Mouse (Mus musculus) liver, embryonic 12.5 days (tissue): Measurements from ENCODE around the gene Kif19a. TPM values are rescaled to one million over a fixed set of nuclear protein-coding genes. Genes with fewer than 3 reads are reported as not detected.

Experiments used
- ATAC-seq: fragments of 200-750 bp; cut with Nextera tagmentation; 2 replicates; pipeline ENCODE4 v1.8.0; 2017; ENCODE audit warnings: moderate number of reproducible peaks, mild to moderate bottlenecking, moderate library complexity
- H3K27ac ChIP-seq: fragments of 300-500 bp; sonication (generic); 2 replicates; pipeline ENCODE4 v1.5.1; 2016; ENCODE audit warnings: mild to moderate bottlenecking
- H3K27me3 ChIP-seq: fragments of 300-500 bp; sonication (generic); replicated peaks from 2 replicates; pipeline ENCODE4 v1.6.1; 2016; ENCODE audit warnings: mild to moderate bottlenecking, moderate library complexity
- H3K36me3 ChIP-seq: fragments of 300-500 bp; sonication (generic); 2 replicates; pipeline ENCODE4 v1.6.1; 2016; ENCODE audit warnings: mild to moderate bottlenecking, moderate library complexity
- H3K4me1 ChIP-seq: fragments of 300-500 bp; sonication (generic); 2 replicates; pipeline ENCODE4 v1.6.1; 2016
- H3K4me2 ChIP-seq: fragments of 300-500 bp; sonication (generic); 2 replicates; pipeline ENCODE4 v1.6.1; 2016; ENCODE audit warnings: mild to moderate bottlenecking, moderate library complexity
- H3K4me3 ChIP-seq: fragments of 300-500 bp; sonication (generic); 2 replicates; pipeline ENCODE4 v1.5.1; 2016; ENCODE audit warnings: mild to moderate bottlenecking, moderate library complexity
- H3K9ac ChIP-seq: fragments of 300-500 bp; sonication (generic); 2 replicates; pipeline ENCODE4 v1.6.1; 2016; ENCODE audit warnings: mild to moderate bottlenecking, moderate library complexity
- H3K9me3 ChIP-seq: fragments of 300-500 bp; sonication (generic); replicated peaks from 2 replicates; pipeline ENCODE4 v1.6.1; 2016; ENCODE audit warnings: mild to moderate bottlenecking, moderate library complexity
- WGBS: fragments of 180-500 bp; shearing (Covaris S2); methylation state at CpG from one replicate; pipeline ENCODE4 v1.1.7; 2016; ENCODE audit not compliant: insufficient replicate concordance; 5-methylcytosine and 5-hydroxymethylcytosine counted together
- polyA plus RNA-seq: library from polyadenylated mRNA; unstranded; fragments of >200 nt; fragmentation: Nextera tagmentation; extraction: Ambion mirVana; gene quantifications from 2 replicates; pipeline ENCODE4 v1.2.1, GENCODE M21; 2016

Gene Kif19a
- polyA plus RNA-seq, 1 experiment from 2014 or later, result not detected

DNA sequence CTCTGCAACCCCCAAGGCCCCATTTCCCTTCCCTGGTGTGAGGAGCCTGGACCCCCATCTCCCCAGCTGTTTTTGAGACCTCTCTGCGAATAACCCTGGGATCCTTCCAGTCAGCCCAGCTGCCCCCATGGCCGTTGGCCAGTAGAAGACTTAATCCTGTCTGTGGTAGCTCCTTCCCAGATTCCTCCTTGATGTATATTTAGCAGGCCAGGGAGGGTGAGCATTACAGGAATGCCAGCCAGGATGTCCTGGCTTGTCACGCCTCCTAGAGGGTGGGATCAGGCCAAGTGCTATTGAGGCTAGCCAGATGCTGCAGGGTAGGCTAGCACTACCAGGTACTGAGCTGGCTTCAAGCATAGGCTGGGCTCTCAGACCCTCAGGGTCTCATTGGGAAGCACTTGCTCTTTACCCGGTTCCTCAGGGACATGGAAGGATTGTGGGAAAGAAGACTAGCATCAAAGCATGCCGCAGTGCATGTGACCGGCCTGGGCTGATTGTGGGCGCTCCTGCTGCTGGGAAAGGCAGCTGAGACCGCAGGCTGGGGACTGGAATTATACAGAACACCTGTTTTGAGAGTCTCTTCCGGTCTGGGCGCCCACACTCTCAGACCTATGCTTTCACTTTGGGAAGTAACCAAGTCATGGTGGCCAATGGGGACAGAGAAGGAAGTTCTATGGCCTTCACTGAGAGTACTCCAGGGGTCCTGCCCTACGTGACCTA, 49.8 kb downstream of the Kif19a start:
- Histone ChIP-seq H3K27ac (no peak overlapping the region), H3K4me1 (peaks cover 15% of the 10 kb centered on the region; the same call in 1 of the 2 replicates), H3K4me2 (no peak overlapping the region), H3K36me3 (no peaks in the 10 kb centered on the region), H3K9me3 (no peaks in the 10 kb centered on the region), H3K4me3 (no peak overlapping the region), H3K9ac (no peak overlapping the region), H3K27me3 (no peaks in the 10 kb centered on the region)
- WGBS, result 61% methylated on average over 11 of the region's 11 CpGs
- no peak for ATAC-seq

DNA sequence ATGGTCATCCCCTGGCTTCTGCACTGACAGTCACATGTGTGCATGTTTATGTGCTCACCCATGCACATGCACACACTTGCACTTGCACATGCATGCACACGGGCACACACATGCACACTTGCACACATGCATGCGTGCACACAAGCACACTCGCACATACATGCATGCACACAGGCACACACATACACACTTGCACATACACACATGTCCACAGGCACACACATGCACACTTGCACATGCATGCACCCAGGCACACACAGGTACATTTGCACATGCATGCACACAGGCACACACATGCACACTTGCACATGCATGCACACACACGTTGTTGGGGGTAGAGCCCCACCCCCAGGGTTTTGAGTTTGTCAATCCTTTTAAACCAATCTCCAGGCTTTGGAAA, 51.7 kb downstream of the Kif19a start:
- no peak overlapping the region for H3K4me2 ChIP-seq
- H3K9me3 ChIP-seq, result no peaks in the 10 kb centered on the region
- no peak for ATAC-seq
- H3K9ac ChIP-seq, result no peak overlapping the region
- no peak overlapping the region for H3K27ac ChIP-seq
- H3K4me1 ChIP-seq, result peaks cover 15% of the 10 kb centered on the region; the same call in 1 of the 2 replicates
- WGBS, result 84% methylated on average over 4 of the region's 4 CpGs
- H3K27me3 ChIP-seq, result no peaks in the 10 kb centered on the region
- H3K36me3 ChIP-seq, result no peaks in the 10 kb centered on the region
- no peak overlapping the region for H3K4me3 ChIP-seq

DNA sequence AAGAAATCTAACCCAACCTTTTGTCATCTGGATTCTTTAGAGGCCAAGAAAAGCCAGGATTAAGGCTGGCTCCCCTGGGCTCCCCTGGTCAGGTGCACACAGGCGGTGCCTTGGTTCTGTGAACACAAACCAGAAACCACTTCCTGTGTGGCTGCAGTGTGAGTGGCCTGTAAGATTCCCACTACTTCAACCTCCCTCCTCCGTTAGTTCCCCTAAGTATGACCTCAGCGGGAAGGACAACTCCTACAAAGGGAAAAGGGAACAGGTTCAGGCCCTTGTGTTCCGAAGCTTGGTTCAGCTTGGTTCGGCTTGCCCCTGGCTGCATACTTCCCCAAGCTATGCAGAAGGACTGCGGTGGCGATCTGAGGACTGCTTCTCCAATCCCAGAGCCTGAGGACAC, 53.0 kb downstream of the Kif19a start:
- no peak overlapping the region for H3K9ac ChIP-seq
- H3K27me3 ChIP-seq, result no peaks in the 10 kb centered on the region
- H3K4me1 ChIP-seq, result peaks cover 16% of the 10 kb centered on the region
- H3K27ac ChIP-seq, result no peak overlapping the region
- H3K4me2 ChIP-seq, result no peak overlapping the region
- H3K4me3 ChIP-seq, result no peak overlapping the region
- H3K9me3 ChIP-seq, result no peaks in the 10 kb centered on the region
- no peak for ATAC-seq
- H3K36me3 ChIP-seq, result no peaks in the 10 kb centered on the region
- WGBS, result 49% methylated on average over 7 of the region's 7 CpGs

DNA sequence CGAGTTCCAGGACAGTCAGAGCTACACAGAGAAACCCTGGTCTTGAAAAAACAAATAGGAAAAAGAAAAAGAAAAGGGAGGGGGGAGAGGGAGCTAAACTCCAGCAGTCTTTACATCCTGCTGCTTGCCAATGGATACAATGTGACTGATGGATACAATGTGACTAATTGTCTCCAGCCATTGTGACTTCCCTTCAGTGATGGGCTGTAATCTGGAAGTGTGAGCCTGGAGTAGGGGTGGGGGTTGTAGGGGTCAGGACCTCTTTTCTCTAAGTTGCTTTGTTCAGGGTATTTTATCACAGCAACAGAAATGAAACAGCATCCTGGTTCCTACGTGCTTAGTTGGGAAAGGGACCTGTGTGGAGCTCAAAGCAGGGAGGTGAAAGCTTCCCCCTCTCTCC, 53.9 kb downstream of the Kif19a start:
- H3K4me3 ChIP-seq, result no peak overlapping the region
- H3K9me3 ChIP-seq, result no peaks in the 10 kb centered on the region
- H3K27ac ChIP-seq, result no peak overlapping the region
- no peak overlapping the region for H3K9ac ChIP-seq
- no peaks in the 10 kb centered on the region for H3K36me3 ChIP-seq
- peaks cover 19% of the 10 kb centered on the region for H3K4me1 ChIP-seq
- WGBS, result 70% methylated on average over 2 of the region's 2 CpGs
- no peak for ATAC-seq
- no peaks in the 10 kb centered on the region for H3K27me3 ChIP-seq
- H3K4me2 ChIP-seq, result no peak overlapping the region

DNA sequence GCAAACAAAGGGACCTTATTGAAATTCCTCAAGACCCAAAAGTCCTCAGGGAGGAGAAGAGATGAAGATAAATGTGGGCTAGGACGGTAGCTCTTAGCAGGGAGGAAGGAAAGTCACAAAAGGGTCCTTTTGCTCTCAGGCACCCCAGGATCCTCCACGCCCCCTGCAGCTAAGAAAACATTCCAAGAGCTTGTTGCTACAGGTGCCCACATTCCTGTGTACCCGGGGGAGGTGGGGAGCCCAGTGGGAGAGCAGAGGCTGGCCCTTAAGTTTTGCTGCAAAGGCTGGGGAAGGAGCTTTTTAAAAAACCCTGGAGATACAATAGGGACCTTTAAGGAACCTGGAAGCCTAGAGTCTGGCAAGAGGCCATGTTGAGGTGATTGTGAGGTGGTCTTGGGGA, 55.3 kb downstream of the Kif19a start:
- no peaks in the 10 kb centered on the region for H3K27me3 ChIP-seq
- peaks cover 19% of the 10 kb centered on the region for H3K4me1 ChIP-seq
- H3K4me2 ChIP-seq, result no peak overlapping the region
- H3K27ac ChIP-seq, result no peak overlapping the region
- no peaks in the 10 kb centered on the region for H3K36me3 ChIP-seq
- no peaks in the 10 kb centered on the region for H3K9me3 ChIP-seq
- ATAC-seq, result no peak
- H3K9ac ChIP-seq, result no peak overlapping the region
- no peak overlapping the region for H3K4me3 ChIP-seq
- WGBS, result 44% methylated on average over 3 of the region's 3 CpGs

DNA sequence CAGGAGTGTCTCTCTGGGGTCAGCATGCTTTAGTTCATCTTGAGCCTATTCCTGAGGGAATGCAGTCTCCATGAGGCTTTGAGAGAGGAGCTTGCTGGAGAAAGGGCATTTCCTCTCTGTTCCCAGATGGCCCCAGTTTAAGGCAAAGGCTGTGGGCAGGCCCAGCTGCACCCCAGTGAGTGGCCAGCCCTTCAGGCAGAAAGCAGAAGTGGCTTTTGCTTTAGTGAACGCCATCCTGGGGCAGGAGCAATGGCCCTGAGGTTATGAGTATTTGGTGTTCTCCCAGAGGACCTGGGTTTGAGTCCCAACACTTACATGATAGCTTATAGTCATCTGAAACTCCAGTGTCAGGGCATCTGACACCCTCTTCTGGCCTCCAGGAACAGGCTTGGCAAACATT, 56.1 kb downstream of the Kif19a start:
- no peak overlapping the region for H3K9ac ChIP-seq
- no peak overlapping the region for H3K4me3 ChIP-seq
- peaks cover 24% of the 10 kb centered on the region for H3K4me1 ChIP-seq
- ATAC-seq, result no peak
- WGBS, result 14% methylated on average over 1 of the region's 1 CpGs
- no peaks in the 10 kb centered on the region for H3K9me3 ChIP-seq
- H3K4me2 ChIP-seq, result no peak overlapping the region
- H3K27ac ChIP-seq, result no peak overlapping the region
- no peaks in the 10 kb centered on the region for H3K27me3 ChIP-seq
- no peaks in the 10 kb centered on the region for H3K36me3 ChIP-seq

DNA sequence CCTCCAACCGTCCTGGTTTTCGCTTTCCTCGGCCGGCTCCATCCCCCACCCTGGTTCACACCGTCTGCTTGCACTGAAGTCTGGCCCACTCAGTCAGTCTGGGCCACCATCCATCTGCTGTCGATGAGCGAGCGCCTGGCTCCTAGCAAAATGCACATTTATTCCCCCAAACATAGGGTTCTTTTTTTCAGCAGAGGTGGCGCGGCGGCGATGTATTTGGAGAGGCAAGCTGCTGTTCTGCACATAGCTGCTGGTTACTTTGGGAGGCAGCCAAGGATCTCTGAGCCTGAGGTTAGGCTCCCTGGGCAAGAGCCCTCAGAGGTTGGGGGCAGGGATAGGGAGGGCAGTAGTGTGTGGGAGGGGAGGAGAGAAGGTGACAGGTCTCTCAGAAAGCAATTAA, 57.5 kb downstream of the Kif19a start:
- no peak overlapping the region for H3K27ac ChIP-seq
- H3K4me2 ChIP-seq, result no peak overlapping the region
- H3K27me3 ChIP-seq, result no peaks in the 10 kb centered on the region
- H3K4me1 ChIP-seq, result peaks cover 34% of the 10 kb centered on the region
- H3K9ac ChIP-seq, result no peak overlapping the region
- WGBS, result 82% methylated on average over 12 of the region's 12 CpGs
- no peak overlapping the region for H3K4me3 ChIP-seq
- H3K36me3 ChIP-seq, result no peaks in the 10 kb centered on the region
- no peaks in the 10 kb centered on the region for H3K9me3 ChIP-seq
- ATAC-seq, result no peak

DNA sequence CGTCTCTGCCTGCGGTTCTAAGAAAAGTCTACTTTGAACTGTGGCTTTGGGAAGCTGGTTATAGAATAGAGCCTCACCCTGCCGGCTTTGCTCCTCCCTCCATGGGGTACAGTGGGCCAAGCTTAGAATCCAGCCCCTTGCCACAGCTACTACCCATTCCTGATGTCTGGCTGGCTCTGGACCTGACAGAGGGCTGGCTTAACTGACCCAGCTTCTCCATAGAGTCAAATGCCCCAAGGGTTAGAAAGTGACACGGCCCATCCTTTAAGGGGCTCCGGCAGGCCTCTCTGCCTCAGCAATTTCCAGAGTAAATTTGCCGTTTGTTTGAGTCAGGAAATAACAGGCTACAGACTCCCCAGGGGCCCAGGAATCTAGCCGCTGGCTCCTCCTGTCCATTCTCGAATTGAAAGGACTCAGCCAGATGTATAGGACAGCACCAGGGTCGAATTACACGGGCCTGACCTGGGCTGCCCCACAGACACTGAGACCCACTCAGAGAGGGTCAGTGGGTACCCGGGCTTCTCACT, 58.1 kb downstream of the Kif19a start:
- Histone ChIP-seq H3K9me3 (no peaks in the 10 kb centered on the region), H3K4me2 (no peak overlapping the region)
- 41% methylated on average over 11 of the region's 11 CpGs for WGBS

DNA sequence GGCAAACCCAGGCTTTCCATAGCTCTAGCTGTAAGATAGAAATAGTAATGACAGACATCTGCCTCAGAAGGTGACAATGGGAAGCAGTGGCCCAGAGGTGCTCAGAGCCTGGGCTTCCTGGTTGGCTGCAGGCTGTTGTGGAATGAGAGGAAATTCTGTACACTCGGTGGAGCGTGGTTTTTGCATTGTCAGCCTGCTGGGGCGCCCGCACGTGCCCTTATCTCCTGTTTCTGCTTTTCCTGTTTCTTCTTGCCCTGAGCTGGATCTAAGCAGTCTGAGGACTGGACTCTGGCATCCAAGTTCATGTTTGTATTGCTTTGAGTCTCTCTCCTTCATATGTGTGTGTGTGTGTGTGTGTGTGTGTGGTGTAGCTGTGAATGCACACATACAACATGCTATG, 61.5 kb downstream of the Kif19a start:
- Histone ChIP-seq H3K27ac (peak overlapping the region; percentile 30), H3K36me3 (no peaks in the 10 kb centered on the region), H3K4me3 (no peak overlapping the region), H3K4me2 (no peak overlapping the region), H3K4me1 (peaks cover 42% of the 10 kb centered on the region), H3K9ac (peak overlapping the region; percentile 3), H3K27me3 (no peaks in the 10 kb centered on the region), H3K9me3 (no peaks in the 10 kb centered on the region)
- ATAC-seq, result peak; percentile 67
- WGBS, result 11% methylated on average over 5 of the region's 5 CpGs

More for the DNA sequence above, 58.1 kb downstream of the Kif19a start:
- Histone ChIP-seq H3K4me3 (no peak overlapping the region), H3K27ac (no peak overlapping the region), H3K9ac (no peak overlapping the region), H3K36me3 (no peaks in the 10 kb centered on the region), H3K4me1 (peaks cover 30% of the 10 kb centered on the region), H3K27me3 (no peaks in the 10 kb centered on the region)
- ATAC-seq, result no peak

DNA sequence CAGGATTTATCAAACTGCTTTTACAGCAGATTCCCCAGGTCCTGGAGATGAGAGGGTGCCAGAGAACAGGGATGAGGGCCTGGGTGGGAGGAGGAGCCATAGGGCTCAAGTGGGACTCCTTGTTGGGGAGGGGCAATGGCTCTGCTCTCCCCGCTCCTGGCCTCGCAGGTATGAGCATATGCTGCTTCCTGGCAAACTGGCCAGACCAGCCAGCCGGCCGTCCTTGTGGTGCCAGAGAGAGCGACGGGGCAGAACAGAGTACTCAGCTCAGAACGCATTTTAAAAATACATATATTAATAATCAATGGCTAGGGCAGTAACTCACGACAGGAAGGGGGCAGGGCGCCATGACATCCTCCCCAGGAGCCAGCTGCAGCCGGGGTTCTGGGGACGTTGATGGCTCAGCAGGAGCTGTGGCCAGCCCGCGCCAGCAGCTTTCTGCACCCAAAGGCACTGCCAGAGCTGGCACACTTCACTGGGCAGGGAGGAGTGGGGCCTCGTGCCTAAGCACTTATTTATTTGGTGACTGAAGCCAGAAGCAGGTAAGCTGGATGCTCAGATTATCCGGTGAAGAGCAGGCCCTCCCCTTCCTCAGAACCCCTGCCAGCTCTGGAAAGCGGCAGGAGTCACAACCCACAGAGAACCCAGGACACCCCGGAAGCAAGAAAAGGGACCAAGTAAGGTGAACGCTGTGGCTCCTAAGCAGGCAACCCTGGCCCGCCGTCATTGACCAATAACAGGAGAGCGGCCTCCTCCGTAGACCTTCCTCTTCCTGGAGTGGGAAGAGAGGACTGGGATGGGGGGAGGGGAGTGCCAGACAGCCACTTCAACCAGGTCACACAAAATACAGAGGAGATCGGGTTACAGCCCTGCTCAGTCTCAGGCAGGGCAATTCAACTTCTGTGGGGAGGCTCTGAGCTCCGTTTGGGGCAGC, 64.6 kb downstream of the Kif19a start:
- Histone ChIP-seq H3K9ac (peak overlapping the region; percentile 39; the same call in 1 of the 2 replicates), H3K4me3 (peak overlapping the region; percentile 40), H3K36me3 (no peaks in the 10 kb centered on the region), H3K4me2 (peak overlapping the region; percentile 68), H3K9me3 (no peaks in the 10 kb centered on the region), H3K27ac (peak overlapping the region; percentile 68), H3K4me1 (peaks cover 53% of the 10 kb centered on the region), H3K27me3 (no peaks in the 10 kb centered on the region)
- 16% methylated on average over 24 of the region's 24 CpGs for WGBS
- peak; percentile 65 for ATAC-seq

DNA sequence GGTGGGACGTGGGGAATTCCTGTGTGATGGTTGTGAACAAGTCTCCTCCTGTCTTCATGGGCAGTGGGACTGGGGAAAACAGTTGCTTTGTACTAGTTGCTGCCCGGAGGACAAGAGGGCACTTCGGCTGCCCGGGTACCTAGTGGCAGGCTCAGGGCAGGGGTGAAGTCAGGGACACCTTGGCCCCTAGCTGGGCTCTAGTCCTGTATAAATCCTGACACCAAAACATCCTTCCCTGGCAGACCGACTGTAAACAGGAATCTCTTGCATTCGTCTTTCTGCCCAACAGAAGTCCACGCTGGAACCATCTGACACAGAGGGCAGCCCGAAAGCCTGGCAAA, 65.2 kb downstream of the Kif19a start:
- ATAC-seq, result peak; percentile 18; the same call in 1 of the 2 replicates
- peak overlapping the region; percentile 68 for H3K4me2 ChIP-seq
- H3K36me3 ChIP-seq, result no peaks in the 10 kb centered on the region
- H3K4me3 ChIP-seq, result peak overlapping the region; percentile 40
- H3K4me1 ChIP-seq, result peaks cover 53% of the 10 kb centered on the region
- H3K27ac ChIP-seq, result peak overlapping the region; percentile 68
- H3K27me3 ChIP-seq, result no peaks in the 10 kb centered on the region
- 45% methylated on average over 8 of the region's 8 CpGs for WGBS
- H3K9ac ChIP-seq, result peak overlapping the region; percentile 39; the same call in 1 of the 2 replicates
- H3K9me3 ChIP-seq, result no peaks in the 10 kb centered on the region

DNA sequence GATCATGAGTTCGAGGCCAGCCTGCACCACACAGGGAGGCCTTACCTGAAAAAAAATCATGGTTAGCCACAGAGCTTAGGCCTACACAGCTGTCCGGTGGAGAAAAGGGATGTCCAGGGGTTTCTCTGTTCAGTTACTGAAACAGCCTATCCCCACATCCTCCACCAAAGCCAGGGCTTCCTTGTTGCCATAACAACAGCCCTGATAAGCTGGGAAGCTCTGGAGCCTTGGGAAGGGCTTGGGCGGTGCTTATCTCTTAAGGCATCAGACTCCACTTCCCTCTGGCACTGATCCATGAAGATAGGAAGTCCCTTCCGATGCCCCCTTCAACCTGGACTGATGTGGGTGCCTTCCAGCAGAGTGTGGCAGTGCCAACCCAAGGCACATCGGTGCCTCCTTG, 68.0 kb downstream of the Kif19a start:
- Histone ChIP-seq H3K4me3 (no peak overlapping the region), H3K9me3 (no peaks in the 10 kb centered on the region), H3K36me3 (no peaks in the 10 kb centered on the region), H3K27me3 (no peaks in the 10 kb centered on the region), H3K4me2 (no peak overlapping the region), H3K9ac (no peak overlapping the region), H3K4me1 (peaks cover 52% of the 10 kb centered on the region), H3K27ac (no peak overlapping the region)
- no peak for ATAC-seq
- WGBS, result 43% methylated on average over 5 of the region's 5 CpGs
